Mouse (Mus musculus) testis, adult 2 months (tissue): ENCODE data around the gene Dapk2.

Source experiments
- CTCF ChIP-seq: fragments of 200-500 bp; IDR thresholded peaks from 2 replicates; pipeline ENCODE4 v1.5.1; 2012; ENCODE audit warnings: low read depth, mild to moderate bottlenecking, inconsistent platforms, low read length, moderate library complexity; ENCODE audit not compliant: control insufficient read depth, insufficient read depth, insufficient replicate concordance
- POLR2A ChIP-seq: fragments of 200-500 bp; IDR thresholded peaks from 2 replicates; pipeline ENCODE4 v1.6.1; 2012; ENCODE audit warnings: low read depth, mild to moderate bottlenecking, inconsistent platforms, low read length, moderate library complexity; ENCODE audit not compliant: control insufficient read depth

DNA sequence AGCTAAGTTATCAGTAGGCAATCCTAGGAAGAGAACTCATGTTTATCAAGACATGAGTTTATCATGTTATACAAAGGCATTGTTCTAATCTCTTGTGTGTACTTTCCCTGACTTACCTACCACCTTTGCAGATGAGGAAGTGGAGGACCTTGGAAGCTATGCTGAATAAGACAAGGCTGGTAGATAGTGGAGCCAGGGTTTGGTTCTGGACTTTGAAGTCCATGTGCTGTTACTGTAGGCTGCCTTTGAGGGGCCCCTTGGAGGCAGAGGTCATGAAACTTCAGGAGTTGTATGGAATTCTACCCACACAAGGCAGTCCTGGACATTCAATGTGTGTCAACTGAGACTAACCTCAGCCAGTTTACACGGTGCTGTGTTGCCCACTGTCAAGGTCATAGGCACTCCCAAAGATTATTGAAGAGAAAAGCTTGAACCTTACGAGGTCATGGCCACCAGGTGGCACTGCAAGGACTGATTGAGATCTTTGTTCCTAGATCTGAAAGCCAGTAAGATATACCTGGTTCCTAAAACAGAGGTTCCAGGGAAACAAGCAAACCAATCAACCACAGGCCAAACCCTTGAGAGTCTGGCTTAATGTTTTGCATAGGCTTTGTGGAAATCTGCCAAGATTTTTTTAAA is 125.7 kb downstream of the Dapk2 start:
- TF ChIP-seq CTCF (no peak), POLR2A (no peak)
